Mouse (Mus musculus) embryo, embryonic 9.5 days (tissue): ENCODE results near the gene Trim80.
A peak's percentile ranks its signal among the peaks of the same experiment; 100 is the strongest.
"Not testable (repeated sequence)": the region's sequence is repeated elsewhere in the genome, so short reads cannot be mapped to it uniquely, and the experiment has no call there.

Experiments used
- DNase-seq: peaks from one replicate; pipeline ENCODE4 v3.0.0-alpha.2; 2017; ENCODE audit errors: extremely low spot score

The Trim80 gene

DNA sequence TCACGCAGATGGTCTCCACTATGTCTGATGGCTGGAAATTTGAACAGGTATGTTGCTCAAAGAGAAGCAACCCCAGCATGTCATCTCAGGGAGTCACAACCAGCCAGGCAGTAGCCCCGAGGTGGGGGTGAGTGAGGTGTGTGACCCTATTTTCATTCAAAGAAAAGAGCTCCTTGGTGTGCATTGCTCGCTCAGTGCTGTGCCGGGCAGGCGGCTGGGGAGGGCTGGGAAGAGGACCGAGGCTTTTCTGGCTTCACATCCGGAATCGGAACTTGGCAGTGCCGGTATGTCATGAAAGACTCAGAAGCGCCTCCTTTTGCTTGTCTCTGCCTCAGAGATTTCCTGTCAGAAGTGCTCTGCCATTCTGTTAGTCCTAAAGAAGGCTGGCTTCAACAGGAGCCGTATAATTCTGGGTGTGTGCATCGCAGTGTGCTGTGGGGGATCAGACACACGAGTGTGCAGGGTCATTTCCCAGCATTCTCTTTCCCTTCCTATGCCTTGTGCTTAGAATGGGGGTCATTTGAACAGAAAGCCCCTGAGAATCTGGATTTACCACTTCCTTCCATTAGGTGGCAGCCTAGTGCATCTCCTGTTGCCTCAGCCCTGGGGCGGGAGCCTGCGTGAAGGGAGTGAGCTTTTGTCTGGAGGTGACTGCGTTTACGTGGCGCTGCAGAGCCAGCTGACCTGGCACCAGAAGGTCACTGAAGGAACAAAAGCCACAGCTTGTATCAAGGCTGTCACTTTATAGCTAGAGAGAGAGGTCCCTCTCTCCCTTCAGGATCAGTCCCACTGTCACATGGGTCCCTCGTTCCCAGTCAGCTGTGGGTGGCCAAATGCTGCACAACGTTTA is 12.6 kb upstream of the Trim80 start:
- DNase-seq, result peak; percentile 88

DNA sequence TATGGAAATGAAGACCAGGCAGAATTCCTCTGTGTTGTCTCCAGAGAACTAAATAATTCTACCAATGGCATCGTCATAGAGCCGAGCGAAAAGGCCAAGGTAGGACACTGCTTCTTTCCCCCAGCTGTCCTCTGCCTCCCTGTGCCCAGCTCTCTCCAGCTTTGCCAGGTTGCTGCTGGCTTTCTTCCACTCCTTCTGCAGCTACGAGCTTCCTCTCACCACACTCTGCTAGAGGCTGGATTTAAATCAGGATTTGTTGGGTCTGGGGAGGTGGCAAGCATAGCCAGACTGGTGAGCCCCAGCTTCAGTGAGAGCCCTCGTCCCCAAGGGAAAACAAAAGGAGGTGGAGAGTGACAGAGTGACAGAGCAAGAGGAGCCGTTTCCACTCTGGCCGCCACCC is 11.0 kb upstream of the Trim80 start:
- no peak for DNase-seq

DNA sequence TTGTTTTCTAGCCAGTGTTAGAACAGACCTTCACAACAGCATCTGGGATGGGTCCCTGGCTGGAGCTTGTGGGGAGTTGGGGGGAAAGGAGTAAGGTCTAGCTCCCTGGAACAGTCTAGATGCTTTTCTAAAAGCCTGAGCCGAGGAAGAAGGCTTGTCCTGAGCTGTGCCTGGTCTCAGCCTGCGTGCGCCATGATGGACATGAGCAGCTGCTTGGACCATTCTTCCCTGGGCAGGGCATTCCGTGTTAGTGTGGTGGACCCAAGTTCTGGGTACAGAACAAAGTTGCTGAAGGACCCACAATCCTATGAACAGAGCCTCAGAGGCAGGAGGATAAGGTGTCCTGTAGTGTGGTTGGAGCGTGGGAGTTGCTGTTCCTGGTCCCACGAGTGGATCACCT is 9.8 kb upstream of the Trim80 start:
- no peak for DNase-seq

DNA sequence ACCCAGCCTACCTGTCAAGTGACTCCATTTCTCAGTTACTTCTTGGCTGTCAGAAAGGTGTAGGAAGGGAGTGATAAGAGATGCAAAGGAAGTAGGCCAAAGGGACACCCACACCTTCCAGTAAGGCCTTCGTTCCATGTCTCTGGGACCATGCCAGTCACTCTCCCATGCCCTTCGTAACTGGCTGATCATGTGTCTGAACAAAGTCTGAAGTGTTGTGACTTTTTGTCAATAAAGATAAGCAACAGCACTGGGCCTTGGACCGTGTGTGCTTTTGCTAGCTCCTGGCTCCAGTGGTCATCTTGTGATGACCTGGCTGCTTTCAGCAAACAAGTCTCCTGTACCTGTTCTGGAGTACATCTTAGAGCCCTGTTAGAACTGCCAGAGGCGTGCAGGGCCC is 7.5 kb upstream of the Trim80 start:
- no peak for DNase-seq

DNA sequence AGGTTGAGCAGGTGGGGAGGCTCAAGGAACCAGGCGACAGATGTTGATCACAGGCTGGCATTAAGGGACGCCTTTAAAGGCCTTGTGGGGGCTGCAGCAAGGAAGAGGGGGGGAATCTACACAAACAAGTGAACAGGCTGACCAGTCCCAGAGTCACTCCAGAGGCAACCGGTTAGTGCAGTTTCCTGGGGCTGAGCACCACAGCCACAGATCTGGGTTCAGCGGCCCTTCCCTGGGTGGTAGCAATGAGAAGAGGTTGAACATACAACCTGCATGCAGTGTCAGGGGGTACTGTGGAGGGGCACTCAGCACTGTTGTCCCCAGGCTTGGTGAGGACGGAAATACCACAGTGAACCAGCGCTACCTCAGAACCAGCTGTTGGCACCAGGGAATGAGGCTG is 7.0 kb upstream of the Trim80 start:
- no peak for DNase-seq

DNA sequence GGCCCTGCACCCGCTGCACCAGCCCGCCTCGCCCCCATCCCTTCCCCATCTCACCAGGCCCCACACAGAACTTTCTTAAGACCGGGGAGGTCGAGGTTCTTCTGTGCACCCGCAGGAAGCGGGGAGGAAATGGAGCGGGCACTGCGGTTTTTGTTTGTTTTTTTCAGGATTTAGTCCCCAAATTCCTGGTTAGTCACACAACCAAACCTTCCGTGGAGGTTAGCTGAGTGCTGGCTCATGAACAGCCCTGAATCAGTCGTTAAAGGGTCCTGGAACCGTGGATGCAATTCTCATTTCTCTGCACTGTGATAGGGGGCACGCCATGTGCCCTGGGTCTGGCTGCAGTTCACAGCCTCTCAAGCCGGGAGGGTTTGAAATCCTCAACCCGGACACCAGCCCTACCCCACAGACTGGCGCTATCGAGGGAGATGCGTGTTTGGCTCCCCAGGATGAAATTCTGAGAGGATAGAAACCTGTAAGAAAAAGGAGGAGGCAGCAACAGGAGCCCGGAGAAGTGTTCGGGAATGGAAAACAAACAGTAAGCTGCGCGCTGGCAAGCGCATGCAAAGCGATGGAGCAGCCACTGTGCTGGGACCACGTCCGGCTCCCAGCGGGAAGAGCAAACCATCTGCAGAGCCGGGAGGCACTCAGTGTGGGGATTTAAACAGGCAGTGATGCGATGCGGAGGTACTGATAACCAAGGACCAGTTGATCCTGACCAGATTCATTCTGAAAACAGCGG is 4.6 kb upstream of the Trim80 start:
- DNase-seq, result peak; percentile 73

DNA sequence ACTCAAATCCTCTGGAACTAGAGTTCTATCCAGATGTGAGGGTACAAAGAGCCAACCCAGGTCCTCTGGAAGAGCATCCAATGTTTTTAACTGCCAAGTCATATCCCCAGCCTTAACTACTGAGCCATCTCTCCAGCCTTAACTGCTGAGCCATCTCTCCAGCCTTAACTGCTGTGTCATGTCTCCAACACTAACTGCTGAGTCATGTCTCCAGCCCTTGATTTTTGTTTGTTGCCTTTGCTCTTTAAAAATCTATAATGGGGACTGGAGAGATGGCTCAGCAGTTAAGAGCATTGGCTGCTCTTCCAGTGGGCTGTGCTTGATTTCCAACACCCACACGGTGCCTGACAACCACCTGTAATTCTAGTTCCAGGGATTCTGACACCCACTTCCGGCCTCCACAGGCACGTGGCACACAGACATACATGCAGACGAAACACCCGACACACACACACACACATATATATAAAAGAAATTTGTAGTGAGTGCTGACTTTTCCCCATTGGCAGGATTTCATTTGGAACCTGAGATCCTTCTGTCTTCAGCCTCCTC is 2.7 kb upstream of the Trim80 start:
- DNase-seq, result no peak

DNA sequence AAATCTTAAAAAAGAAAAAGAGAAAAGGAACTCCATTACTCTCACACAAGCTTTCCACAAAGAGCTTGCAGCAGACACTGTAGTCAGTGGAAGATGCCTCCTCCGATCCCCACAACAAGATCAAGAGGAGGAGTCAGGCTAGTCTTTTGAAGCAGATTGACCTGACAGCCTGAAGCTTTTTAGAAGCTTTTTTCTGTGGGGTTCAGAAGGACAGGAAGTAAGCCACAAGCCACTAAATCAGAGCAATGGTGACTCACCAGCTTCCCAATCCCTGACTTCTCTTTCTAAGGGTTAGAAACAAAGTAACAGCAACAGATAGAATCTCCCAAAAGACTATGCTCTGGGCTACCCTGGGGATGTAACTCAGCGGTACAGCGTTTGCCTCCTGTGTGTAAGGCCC is 1.0 kb upstream of the Trim80 start:
- no peak for DNase-seq

DNA sequence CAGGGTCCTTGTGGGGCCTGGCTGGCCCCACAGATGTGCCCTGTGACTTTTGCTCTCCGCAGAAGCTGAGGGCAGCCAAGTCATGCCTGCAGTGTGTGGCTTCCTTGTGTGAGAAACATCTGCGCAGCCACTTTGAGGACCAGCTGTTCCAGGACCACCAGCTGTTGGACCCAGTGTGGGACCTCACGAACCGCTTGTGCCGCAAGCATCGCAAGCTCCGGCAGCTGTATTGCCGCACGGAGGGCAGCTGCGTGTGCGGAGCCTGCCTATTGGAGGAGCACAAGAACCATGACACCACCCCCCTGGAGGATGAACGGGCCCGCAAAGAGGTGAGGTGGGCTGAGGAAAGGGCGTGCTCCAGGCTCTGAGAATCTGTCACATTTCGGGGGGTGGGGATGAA is 1.1 kb downstream of the Trim80 start:
- no peak for DNase-seq

DNA sequence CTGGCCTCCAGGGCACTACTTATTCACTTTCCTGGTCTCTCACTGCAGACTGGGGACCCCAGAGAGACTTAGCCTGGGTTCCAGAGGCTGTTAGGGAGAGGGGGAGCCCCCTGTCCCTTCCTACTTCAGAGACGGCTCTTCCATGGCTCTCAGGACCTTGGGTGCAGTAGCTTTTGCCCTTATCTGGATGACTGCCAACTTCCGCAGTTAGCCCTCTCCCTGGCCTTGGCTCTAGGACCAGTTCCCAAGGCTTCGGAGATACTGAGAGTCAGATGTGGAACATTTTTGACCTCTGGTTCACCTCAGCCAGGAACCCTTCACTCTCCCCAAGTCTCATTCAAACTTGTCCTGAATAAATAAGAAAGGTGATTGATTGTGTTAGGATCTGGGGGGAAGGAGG is 6.6 kb downstream of the Trim80 start:
- DNase-seq, result no peak

DNA sequence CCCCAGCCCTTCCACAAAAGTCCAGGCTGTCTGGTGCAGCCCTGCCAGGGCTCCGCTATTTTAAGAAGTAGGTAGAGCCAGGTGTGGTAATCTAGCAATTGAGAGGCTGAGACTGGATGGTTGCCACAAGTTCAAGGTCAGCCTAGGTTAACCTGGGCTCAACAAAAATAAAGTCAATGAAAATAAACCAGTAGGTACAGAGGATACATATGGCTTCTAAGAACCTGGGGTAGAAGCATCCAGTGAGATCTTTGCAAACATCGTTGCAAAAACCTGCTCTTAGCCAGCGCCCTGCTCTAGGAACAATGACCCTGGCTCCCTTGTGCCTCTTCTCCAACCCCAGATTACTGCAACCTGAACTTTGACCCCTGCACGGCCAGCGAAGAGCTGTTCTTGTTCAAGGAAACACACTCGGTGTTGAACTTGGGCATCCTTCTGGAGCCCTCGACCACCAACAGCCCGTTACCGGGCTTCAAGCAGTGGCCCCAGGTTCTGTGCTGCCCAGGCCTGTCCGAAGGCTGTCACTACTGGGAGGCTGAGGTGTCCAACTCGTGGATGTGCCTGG is 7.1 kb downstream of the Trim80 start:
- no peak for DNase-seq

DNA sequence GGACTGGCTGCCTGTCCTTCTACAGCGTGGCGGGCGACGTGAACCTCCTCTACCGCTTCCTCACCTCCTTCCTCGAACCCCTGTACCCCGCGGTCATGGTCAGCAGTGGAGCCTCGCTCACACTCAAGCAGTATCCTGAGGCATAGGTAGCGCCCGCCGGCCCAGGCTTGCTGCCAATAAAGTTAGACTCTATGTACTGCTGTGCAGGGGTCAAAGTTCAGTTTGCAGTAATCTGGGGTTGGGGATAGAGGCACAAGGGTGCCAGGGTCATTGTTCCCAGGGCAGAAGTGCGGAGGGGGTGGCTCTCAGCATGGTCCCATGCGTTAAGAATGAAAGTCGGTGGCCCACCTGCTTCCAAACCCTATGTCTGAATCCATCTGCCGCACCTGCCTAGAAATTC is 7.7 kb downstream of the Trim80 start:
- DNase-seq, result no peak

DNA sequence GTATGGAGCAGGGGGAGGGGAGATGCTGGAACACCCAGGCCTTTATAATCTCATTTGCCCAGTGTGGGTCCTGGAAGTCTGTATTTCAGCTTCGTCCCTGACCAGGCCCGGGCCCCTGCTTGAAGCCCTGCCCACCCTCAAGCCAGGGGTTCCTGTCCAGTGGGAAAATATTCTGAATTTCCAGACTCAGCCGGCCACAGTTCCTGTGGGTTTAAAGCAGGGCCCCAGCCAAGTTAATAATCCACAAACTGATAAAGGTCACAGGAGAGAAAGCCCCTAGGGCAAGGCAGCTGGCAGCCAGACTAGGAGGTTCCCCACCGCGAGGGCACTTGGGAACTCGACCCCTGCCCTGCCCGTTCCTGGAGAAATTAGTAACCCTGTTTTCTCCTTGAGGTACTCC is 8.7 kb downstream of the Trim80 start:
- no peak for DNase-seq

DNA sequence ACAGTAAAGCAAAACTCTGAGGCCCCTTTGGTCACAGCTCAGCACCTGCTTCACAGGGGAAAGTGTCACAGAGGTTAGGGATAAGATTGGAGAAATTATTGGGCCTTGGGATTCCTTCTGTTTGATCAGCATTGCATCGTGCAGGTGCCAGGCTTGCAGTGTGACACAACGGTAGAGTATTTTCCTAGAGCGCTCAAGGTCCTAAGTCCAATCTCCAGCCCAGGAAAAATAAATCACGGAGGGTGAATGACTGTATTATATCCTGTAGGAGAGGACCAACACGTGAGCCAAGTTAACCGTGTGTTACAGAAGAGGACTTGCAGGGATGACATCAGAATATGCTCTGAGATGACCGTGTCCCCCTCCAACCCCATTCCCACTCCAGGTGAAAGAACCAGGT is 9.8 kb downstream of the Trim80 start:
- DNase-seq, result no peak

DNA sequence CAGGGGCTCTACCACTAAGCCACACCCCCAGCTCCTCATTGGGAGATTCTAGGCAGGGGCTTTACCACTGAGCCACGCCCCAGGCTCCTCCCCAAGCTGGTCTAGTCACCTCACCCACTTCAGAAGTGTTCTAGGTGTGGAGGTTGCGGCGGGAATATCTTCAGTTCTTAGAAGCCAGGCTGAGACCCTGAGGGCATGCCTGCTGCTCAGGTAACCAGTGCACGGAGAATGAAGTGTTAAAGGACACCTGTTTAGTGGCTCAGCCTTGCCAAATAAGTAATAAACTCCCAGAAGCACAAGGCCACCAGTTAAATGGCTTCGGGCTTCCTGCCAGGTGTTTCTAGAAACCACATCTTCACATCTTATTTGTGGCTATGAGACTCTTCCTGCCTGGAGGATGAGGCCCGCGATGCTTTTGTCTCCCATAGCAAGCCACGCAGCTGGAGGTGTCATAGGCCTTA is 11.5 kb downstream of the Trim80 start:
- DNase-seq, result no peak

DNA sequence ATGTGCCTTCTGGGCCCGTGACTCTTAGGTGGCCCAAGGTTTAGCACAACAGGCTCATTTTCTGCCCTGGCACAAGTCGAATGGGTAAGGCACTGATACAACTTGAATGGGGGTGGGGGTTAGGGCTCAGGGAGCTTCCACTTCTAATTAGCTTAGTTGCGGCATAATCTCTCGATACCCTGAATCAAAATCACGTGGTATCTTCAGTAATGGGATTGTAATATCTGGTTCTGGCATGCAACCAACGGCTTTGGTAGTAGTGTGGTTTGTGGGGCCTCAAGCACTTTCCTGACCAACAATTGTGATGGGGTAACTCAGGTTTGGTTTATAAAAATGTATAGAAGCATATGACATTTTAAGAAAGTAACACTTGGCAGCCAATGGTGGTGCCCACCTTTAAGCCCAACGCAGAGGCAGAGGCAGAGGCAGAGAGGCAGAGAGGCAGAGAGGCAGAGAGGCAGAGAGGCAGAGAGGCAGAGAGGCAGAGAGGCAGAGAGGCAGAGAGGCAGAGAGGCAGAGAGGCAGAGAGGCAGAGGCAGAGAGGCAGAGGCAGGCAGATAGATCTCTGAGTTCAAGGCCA is 12.0 kb downstream of the Trim80 start:
- no peak for DNase-seq

DNA sequence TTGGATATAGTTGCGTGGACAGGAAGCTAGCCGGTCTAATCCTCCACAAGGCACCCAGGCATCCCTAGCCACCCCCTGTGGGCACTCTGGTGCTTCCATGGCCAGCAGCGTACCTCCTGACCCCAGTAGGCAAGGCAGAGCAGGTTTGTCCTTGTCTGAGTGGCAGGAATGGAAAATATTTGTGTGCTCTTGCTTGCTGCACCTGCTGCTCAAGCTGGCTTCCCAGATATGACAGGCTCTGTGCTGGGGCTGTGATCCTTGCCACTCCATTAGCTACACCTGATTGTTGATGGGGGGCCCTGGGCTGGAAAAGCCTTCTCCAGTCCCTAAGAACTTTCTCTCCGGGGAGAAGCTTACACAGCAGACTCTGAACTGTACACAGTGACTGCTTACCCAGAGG is 13.0 kb downstream of the Trim80 start:
- no peak for DNase-seq

DNA sequence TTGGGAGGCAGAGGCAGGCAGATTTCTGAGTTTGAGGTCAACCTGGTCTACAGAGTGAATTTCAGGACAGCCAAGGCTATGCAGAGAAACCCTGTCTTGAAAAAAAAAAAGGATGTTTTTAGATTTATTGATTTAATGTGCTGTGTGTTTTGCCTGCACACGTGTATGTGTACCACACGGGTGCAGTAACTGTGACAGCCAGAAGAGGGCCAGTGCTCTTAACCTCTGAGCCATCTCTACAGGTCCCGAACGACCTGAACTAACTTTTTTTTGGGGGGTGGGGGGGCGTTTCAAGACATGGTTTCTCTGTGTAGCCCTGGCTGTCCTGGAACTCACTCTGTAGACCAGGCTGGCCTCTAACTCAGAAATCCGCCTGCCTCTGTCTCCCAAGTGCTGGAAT is 14.5 kb downstream of the Trim80 start:
- not testable (repeated sequence) for DNase-seq

DNA sequence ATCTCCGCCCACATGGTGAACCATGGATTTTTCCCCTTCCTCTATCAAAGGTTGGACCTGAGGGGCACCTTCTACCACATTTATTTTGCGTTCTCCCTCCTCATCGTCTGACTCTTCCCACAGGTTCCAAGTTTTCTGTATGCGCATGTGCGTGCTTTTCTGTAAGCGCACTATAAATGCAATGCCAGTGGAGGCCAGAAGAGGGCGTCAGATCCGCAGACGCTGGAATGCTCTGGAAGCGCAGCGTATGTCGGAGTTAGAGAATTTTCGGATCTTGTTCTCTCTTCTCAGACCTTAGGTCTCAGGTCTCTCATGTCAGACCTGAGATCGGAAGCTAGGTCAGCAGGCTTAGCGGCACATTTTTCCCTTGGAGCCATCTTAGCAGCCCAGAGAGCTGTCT is 15.3 kb downstream of the Trim80 start:
- no peak for DNase-seq

DNA sequence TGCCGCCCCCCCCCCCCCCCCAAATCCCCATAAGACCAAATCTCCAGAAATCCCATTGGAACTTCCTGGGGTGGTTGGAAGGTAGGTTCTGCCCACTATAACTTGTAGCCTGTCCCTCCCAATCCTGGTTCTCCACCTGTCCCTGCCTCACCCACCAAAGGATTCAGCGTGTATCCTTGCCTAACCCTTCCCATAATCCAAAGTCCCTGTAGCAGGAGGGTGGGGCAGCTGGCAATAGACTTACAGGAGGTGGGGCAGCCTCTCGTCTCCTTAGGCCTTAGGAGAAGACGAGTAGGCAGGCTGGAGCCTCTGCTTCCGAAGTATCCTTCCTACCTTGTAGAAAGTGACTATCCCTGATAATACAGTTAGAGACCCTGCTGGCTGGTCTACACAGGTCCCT is 15.8 kb downstream of the Trim80 start:
- DNase-seq, result no peak

DNA sequence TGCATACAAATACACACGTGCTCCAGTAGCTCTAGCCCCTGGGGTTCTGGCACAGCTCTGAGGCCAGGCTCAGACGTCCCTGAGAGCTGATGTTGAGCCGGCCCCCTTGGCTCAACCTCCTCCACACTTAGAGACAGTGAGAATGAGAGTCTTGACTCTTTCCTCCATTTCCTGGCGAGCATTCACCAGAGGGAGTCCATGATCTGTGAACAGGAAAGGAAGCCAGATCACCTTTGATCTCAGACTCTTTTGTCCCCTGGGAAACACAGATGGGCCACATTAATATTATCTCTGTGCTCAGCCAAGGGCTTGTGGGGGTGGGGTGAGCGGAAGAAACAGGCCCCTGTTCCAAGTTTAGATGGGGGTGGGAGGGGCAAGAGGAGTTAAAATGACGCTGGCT is 17.1 kb downstream of the Trim80 start:
- DNase-seq, result no peak

DNA sequence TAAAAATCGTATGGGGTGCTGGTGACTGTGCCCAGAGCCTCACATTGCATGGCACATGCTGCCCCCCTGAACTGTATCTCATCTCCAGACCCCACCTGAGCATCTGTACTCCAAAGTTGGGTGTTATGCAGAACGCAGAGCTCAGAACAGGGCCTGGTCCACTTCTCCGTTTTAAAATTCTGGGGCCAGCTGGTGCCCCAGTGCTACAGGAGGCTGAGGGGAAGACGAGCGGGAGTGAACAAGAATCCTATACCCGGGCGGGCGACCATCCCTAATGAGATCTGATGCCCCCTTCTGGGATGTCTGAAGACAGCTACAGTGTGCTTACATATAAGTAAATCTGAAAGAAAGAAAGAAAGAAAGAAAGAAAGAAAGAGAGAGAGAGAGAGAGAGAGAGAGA is 20.6 kb downstream of the Trim80 start:
- no peak for DNase-seq
